Mouse (Mus musculus): ENCODE measurements around the gene Pml. TPM values are rescaled to one million over a fixed set of nuclear protein-coding genes. Genes with fewer than 3 reads are reported as not detected.

The Pml gene
- polyA plus RNA-seq, 1 experiment: 9.5 TPM

DNA sequence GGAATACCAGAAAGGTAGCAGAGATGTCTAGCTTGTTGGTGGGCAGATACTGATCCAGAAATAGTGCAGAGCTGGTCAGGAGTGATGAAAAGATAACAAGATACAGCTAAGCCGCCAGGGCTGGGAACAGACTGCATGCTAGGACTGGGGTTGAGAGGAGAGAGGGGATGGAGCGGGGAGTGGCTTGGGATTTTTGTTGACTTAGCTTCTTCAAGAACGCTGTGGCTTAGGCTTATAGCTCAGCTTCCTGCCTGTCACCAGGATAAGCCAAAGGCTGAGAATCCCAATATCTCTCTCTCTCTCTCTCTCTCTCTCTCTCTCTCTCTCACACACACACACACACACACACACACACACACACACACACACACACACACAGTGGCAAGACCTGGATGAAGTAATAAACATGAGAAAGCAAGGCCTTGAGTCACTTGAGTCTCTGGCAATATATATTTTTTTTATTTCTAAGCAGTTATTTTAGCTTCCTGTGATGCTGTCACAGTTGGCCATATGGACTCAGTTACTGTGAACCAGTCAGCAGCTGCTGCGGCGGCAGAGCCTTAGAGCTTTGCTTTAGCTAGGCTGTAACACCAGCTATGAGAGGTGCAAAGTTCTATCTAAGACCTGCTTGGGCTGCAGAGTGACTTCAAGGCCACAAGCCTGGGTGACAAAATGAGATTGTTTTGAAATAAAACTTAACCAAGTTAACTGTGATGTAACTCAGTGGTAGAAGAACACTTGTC lies 73.7 kb downstream of the Pml start:
- DNase-seq (ENCODE audit: extremely low spot score in 1 of 2, low spot score in 1 of 2): peak; percentile 80

DNA sequence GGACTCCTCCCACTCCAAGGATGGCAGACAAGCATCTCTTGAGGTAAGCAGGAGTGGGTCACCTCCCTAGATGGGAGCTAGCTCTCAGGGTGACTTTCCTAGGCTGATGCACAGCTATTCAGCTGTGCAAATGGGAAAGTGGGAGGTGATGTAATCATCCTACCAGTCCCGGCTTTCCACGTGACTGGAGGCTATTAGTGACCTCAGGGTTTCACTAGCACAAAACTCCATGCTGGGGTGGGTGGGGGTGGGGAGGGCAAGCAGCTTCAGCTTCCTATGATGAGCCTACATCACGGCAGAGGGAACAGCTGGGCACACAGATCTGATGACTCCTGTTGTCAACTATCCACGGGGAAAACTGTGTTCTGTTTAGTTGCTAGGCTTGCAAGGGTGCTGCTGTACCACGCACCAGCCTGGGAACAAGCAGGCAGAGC lies 74.8 kb downstream of the Pml start:
- DNase-seq (ENCODE audit: extremely low spot score in 1 of 2, low spot score in 1 of 2): peak in 1 of 2 experiments; percentile 63

- DNase-seq (ENCODE audit: extremely low spot score in 1 of 2, low spot score in 1 of 2): no peak
These were observed 76.7 kb downstream of the Pml start for GRCm38 (mm10) chr9:58172863-58173262.

- no peak for DNase-seq (ENCODE audit: extremely low spot score in 1 of 2, low spot score in 1 of 2)
These were observed 80.2 kb downstream of the Pml start for GRCm38 (mm10) chr9:58169426-58169825.

DNA sequence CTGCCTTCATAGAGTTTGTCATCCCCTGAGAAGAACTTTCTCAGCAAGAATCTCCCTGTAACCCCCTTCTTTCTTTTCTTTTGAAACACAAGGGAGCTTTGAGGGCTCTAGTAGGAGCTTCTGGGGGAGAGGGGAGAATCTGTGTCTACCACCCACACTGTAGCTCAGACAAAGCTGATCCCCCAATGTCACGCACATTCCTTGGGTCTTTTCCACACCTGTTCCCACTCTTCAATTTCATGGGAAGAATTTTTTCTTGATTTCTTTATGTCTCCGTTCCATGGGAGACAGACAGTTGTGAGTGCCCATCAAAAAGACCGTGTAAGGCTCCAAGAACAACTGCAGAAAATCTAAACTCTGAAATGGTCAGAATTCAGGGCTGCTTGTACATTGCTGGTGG lies 80.7 kb downstream of the Pml start:
- DNase-seq (ENCODE audit: extremely low spot score in 1 of 2, low spot score in 1 of 2): no peak

Other genes starting within 250 kb of the Pml start
- 5.5 and 6.1 TPM in 2 replicates for gene Cyp11a1, start 243.4 kb downstream of the Pml start, polyA plus RNA-seq (2012; rRNA removed)
- 5.7 and 7.6 TPM in 2 replicates for gene Stra6, start 186.0 kb downstream of the Pml start, polyA plus RNA-seq (2012; rRNA removed)
- gene Ccdc33, start 131.0 kb downstream of the Pml start, polyA plus RNA-seq (2012; rRNA removed): 1.4 and 1.8 TPM in 2 replicates
- gene Islr, start 45.5 kb downstream of the Pml start, polyA plus RNA-seq (2012; rRNA removed): 96.8 and 108 TPM in 2 replicates
- 38.6 and 42.5 TPM in 2 replicates for gene Islr2, start 45.5 kb downstream of the Pml start, polyA plus RNA-seq (2012; rRNA removed)
- 99.9 and 102 TPM in 2 replicates for gene Stoml1, start 3.4 kb upstream of the Pml start, polyA plus RNA-seq (2012; rRNA removed)
- 4.9 and 5.3 TPM in 2 replicates for gene Loxl1, start 63.4 kb upstream of the Pml start, polyA plus RNA-seq (2012; rRNA removed)
- not detected in 2 replicates for gene Tbc1d21, start 120.7 kb upstream of the Pml start, polyA plus RNA-seq (2012; rRNA removed)
- 158 and 162 TPM in 2 replicates for gene Insyn1, start 238.8 kb upstream of the Pml start, polyA plus RNA-seq (2012; rRNA removed)

All from frontal cortex, adult 2 months (tissue).